Mouse (Mus musculus): ENCODE measurements around the gene Pdik1l.
A peak's percentile ranks its signal among the peaks of the same experiment; 100 is the strongest.

Gene Pdik1l

DNA sequence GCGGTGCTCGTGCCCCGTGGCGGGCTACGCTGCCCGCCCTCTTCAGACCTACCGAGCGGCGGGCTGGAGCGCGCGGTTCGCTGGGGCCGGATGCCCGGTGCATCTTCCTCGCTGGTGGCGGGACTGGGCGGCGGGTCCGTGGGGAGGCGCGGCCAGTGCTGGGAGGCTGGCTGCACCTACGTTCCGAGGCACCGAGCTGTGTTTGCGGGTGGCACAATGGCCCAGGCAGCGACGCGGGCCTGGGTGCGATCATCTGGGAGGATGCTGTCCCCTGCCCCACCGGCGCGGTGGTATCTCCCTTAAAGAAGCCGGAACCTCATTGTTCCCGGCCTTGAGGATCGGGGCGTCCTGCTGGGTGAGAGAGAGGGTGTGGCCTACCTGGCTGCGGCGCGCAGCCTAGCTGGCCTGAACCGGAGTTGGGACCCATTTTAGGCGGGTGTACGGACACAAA lies at the start of gene Pdik1l:
TSS of gene Pdik1l (minus strand) at position 321 of the 451 bp plus-strand sequence.
- DNase-seq (ENCODE audit: low spot score): peak; percentile 55

DNA sequence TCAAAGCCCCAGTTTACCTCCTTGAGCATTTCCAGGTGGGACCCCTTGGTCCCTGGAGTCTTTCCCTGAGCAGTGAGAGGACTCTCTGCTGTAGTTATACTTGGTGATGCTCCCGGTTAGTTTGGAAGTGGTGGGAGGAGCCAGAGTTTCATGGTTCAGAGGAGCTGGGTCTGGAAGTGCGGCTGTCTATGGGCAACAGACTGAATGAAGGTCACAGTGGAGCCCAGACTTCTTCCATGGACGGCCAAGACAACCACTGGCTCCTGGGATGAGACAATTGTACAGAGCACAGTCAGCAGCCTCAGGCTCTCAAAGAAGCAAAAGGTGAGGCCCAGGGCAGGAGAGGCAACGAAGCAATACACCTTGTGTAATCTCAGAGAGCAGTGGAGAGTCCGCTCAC lies 42.6 kb upstream of the Pdik1l start:
- no peak for DNase-seq (ENCODE audit: low spot score)

DNA sequence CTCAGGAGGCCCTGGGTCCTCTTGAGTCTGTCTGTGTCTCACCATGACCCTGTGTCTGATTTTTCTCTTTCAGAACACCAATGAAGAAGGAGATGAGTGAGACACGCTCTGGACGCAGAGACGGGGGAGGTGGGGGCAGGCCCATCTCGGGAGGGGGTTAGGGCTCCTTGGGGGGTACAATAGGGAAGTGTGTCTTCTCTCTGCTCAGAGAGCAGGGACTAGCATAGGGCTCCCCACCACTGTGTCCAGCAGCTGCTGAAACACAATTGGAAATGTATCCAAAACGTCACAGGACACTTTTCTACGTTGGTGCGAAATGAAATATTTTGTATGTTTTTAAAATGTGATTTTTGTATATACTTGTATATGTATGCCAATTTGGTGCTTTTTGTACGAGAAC lies 41.1 kb upstream of the Pdik1l start:
- no peak for DNase-seq (ENCODE audit: low spot score)

DNA sequence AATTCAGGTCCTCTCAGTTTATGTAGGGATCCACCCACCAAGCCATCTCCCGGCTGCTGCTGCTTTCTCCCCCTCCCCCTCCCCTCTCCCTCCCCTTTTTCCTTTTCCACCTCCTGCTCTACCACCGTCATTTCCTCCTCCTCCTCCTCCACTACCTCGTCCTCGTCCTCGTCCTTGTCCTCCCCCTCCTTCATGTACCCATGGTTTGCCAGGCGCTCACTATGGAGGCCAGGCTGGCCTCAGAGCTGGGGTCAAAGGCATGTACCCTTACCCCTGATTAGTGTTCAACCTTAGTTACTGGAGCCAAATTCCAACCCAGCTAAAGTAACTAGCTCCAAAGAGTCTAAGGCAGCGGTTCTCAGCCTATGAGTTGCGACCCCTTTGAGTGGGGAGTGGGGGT lies 40.5 kb upstream of the Pdik1l start:
- DNase-seq (ENCODE audit: low spot score): no peak

DNA sequence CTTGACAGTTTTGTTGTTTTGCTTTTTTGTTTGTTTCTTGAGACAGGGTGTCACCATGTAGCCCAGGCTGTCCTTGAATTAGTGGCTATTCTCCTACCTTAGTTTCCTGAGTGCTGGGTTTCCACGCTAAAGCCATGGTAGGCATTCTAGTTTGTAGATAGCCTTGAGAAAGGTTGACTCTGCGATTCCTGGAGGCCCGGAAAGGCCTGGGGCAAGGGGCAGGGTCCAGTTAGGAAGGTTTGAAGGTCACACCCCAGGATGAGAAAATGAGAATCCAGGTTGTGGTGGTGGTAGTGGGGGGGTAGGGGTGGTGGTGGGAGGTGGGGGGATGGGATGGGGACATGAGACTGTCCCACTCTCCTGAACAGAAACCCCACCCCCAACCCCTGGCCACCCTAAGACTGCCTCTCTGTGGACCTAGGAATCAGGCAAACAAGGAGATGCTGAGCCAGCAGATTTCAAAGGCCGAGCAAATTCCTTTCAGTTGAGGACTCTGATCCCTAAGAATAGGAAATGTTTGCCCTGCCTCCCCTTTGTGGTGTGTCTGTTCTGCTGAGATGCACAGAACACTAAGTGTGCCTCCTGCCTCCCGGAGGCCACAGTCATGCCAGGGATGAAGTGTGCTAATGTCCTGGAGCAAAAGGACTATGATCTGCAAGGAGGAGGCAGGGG lies 39.3 kb upstream of the Pdik1l start:
- no peak for DNase-seq (ENCODE audit: low spot score)

DNA sequence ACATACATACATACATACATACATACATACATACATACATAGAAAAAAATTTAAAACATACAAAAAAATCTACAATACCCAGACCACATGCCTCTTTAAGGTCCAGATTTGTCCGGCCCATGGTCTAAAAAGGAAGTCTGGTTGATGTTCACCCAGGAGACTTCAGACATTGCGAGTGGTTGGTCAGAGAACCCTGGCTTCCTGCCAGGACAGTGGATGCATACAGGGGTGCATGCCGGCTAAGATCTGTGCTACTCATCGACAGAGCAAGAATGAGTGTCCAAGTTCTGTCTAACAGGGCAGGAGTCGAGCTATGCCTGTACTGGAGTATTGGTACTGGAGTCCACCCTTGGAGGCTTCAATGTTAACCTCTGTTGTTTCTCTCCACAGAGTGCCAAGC lies 37.0 kb upstream of the Pdik1l start:
- no peak for DNase-seq (ENCODE audit: low spot score)

DNA sequence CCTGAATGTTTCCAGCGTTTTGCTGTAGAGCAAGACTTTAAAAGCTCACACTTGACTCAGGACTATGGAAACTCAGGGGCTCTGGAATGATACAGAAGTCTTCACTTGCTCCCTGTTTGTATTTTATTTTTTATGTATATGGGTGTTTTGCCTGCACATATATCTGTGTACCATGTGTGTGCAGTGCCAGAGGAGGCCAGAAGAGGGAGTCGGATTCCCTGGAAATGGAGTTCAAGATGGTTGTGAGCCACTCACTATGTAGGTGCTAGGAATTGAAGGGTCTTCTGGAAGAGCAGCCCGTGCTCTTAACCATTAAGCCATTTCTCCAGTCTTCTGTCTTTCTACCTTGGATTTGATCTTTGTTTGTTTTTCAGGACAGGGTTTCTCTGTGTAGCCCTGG lies 33.8 kb upstream of the Pdik1l start:
- DNase-seq (ENCODE audit: low spot score): no peak

DNA sequence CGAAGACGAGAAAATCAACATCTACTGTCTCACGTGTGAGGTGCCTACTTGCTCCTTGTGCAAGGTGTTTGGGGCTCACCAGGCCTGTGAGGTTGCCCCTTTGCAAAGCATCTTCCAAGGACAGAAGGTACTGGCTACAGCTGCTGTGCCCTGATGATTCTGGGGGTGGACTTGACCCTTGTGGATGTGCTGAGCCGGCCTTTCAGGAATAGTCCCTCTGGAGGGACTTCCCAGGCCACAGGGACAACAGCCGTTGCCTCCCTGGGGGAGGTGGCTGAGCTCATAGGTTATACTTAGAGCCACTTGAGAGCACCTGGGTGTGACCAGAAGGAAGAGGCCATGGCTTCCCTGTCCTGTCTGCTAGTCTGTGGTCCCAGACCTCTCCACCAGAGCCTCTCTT lies 32.0 kb upstream of the Pdik1l start:
- DNase-seq (ENCODE audit: low spot score): no peak

DNA sequence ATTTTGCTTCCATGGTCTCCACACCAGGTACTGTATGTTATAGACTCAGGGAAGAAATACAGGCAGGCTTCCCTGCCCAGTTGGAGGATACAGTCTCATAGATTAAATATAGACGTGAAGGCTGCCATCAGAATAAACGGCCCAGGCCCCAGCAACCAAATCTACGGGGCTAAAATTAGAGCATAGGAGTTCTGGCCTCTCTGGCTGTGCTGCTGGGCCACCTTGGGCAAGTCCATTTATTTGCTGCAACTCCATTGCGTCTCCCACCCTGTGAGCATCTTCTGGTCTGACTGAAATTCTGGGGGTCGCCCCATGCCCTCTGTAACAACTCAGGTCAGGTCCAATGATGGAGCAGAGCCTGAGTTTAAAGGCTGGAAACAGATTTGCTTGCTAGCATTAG lies 31.4 kb upstream of the Pdik1l start:
- no peak for DNase-seq (ENCODE audit: low spot score)

DNA sequence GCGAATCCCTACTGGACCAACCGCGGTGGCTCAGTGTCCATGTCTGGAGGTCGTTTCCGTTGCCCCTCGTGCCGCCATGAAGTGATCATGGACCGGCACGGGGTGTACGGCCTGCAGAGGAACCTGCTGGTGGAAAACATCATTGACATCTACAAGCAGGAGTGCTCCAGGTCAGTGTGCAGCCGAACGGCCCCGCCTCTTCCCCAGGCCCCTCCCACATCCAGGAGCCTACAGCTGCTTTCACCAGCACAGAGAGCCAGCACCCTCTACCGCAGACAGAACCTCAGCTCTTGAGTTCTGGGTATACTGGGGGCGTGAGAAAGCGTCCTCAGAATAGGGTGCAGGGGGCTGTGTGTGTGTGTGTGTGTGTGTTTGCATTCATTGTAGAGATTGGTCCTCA lies 28.7 kb upstream of the Pdik1l start:
- no peak for DNase-seq (ENCODE audit: low spot score)

DNA sequence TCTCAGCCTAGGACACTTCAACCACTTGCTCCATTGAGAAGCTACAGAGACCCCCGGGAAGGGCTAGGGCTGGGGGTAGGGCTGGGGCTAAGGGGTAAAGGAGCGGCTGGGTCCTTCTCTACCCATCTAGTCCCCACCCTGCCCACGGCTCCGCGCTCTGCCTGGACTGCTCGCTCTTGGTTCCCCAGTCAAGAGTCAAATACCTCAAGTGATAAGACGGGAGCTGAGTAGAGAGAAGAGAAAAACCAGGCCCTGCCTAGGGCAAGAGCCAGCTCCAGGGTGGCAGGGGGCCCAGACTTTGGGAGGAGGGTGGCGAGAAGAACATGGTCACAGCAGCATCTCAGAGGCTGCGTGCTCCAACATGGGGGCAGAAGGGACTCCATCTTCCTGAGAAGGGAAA lies 27.8 kb upstream of the Pdik1l start:
- DNase-seq (ENCODE audit: low spot score): no peak

DNA sequence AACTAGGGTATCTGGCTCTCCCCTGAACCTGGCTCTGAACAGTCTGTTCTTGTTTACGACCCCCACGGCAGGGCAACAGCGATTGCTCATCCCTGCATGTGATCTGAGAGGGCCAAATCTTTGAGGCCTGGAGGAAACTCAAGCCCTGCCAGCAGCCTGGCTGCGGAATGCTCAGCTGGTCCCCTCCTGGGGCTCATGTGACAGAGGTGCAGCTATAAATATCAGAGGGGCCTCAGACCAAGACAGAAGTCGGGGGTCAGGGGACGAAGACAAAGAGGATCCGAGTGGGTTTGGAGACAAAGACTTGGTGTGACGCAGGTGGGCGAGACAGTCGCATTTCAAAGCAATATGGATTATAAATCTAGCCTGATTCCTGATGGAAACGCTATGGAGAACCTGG lies 27.2 kb upstream of the Pdik1l start, which contains the start of gene Trim63:
TSS of gene Trim63 (plus strand) at position 245 of the 400 bp plus-strand sequence.
- no peak for DNase-seq (ENCODE audit: low spot score)

DNA sequence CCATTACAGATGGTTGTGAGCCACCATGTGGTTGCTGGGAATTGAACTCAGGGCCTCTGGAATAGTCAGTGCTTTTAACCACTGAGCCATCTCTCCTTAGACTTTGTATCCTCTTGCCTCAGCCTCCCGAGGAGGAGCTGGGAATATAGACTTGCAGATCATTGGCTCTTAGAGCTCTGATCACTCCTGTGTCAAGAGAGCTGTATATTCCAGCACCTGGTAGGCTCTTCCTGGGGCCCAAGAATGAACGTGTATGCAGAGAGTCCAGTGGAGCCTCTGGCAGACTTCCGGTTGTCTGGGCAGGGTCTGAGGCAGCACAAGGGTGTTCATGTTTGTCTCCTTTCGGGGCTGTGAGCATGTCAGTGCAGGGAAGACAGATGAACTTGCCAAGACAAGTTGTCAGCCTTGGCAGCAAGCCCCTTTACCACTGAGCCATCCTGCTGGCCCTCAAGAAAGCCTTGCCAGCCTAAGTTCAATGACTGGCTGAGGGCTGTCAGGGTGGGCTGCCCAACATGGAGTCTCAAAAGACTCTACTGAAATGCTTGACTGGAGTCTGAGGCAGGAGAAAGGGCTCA lies 26.5 kb upstream of the Pdik1l start:
- no peak for DNase-seq (ENCODE audit: low spot score)

DNA sequence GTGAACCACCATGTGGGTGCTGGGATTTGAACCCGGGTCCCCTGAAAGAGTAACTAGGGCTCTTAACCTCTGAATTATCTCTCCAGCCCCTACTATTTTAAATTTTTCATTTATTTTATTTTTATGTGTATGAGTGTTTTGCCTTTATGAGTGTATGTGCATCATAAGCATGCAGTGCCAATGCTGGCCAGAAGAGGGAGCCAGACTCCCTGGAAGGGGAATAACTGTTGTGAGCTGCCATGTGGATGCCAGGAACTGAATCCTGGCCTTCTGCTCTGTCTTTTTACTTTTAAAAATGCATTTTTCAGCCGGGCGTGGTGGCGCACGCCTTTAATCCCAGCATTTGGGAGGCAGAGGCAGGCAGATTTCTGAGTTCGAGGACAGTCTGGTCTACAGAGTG lies 25.2 kb upstream of the Pdik1l start:
- DNase-seq (ENCODE audit: low spot score): no peak

DNA sequence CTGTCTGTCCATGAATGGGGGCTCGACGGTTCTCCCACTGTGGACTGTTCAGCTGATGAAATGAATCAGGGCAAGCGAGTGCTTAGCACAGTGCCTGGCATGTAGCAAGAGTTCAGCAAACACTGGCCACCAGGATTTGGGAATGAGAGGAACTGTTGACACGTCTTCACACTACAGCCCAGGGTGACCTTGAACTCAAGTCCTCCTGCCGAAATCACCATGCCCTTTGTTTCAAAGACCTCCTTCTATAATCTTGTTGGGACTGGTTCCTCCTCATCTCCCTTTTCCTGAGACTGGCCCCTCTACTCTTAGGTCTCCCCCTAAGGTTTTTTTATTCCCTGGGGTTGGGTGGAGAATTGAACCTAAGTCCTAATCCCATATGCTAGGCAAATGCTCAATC lies 24.6 kb upstream of the Pdik1l start:
- no peak for DNase-seq (ENCODE audit: low spot score)

DNA sequence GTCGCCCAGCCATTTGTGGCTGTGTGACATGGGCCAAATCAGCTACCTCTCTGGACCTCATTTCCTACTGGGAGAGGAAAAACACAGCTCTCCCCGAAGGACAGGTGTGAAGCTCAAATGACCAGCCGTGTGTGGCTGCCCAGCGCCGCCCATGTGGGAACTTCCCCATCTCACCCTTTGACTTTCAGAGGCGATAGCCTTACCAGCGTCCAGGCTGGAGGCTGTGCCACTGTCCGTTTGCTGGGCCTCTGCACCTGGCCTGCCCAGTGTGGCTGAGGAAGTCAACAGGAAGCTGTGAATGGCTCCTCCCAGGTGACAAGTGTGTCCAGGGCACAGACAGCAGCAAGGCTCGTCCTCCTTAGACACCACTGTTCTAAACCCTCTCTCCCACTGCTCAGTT lies 24.1 kb upstream of the Pdik1l start:
- no peak for DNase-seq (ENCODE audit: low spot score)

DNA sequence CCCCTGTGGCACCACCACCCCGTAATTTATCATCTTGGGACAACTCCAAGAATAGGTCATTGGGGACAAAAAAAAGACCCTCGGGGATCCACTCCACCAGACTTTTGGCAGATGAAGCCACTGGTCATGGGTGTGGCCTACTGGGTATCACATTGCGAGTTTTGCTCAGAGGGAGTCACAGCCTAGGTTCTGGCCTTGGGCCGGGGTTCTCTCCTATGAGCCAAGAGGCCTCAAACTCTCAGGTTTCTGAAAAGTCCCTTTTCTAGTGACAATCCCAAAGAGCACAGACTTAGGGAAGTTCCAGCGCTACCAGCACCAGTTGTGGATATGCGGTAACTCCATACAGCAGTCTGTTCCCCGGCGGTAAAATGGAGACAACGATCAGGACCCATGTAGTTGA lies 23.0 kb upstream of the Pdik1l start:
- DNase-seq (ENCODE audit: low spot score): no peak

DNA sequence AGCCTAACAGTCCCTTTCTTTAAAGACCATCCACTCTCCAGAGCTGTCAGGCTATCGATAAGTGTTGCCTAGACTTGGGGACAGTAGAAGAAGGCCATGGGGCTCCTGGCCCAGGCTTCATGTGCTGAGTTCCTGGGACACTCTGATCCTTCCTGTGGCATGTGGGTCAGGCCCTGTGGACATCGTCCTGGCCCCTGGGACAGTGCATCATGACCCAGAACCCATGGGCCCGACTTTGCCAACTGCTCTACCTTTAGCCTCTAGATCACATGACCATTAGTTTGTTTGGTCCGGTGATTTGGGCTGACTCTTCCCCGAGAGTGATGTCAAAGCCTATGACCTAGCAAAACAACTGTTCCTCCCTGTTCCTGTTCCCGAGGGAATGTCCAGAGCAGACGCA lies 22.4 kb upstream of the Pdik1l start:
- DNase-seq (ENCODE audit: low spot score): no peak

DNA sequence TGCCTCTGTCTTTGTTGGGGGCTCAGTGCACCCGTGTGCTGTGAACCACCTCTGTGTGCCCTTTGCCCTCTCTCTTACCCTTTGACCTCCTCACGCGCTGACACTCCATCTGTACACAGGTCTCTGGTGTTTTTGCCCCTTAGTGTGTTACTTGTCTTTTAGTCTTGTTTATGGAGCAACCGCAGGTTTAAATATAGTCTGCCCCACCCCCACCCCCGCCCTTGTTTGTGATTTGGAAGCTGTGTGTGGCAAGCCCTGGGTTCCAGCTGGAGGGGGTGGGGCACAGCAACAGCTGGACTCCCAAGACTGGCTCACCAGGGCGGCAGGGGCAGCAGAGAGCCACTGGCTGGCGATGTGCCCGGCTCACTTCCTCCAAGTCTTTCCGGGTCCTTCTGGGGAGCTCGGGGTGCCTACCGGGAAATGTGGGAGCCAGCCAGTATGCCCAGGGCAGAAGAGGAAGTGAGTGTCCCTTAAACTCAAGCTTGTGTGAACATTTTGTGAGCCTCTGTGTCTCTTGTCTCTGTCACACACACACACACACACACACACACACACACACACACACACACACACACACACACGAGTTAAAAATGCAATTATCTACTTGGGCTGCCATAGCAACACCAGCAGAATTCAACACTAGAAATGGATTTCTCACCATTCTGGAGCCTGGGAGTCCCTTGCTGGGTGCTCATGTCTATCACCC lies 19.8 kb upstream of the Pdik1l start:
- DNase-seq (ENCODE audit: low spot score): peak; percentile 50

DNA sequence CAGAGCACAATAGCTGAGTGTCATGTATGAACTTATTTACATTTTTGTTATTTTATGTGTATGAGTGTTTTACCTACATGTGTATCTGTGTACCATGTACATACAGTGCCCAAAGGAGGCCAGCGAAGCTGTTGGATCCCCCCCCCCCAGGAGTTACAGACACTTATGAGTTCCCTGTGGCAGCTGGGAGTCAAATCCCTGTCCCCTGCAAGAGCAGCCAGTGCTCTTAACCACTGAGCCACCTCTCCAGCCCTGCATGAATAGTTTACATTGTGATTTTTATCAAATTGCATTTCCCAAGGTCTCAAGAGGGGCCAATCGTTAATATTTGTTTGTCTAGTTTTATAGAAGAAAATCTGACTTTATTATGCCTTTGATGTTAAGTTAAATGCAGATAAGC lies 19.3 kb upstream of the Pdik1l start:
- no peak for DNase-seq (ENCODE audit: low spot score)

DNA sequence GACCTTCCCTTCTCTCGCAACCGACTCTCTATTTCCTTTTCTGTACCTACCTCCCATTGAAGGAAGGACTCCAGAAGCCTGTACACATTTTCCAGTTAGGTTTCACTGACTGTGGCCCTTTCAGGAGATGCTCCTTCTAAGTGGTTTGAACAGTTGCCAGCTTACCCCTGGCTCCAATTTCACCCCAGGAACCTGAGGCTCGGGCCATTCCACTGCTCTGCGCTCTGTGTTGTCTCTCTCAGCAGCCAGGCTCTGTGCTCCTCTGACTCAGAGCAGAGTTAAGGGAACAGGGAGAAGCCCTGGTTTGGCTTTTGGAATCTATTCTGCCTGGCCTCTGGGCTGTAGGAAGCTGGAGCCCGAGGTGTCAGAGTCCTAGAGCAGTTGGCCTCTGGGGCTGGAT lies 14.4 kb upstream of the Pdik1l start:
- DNase-seq (ENCODE audit: low spot score): no peak

DNA sequence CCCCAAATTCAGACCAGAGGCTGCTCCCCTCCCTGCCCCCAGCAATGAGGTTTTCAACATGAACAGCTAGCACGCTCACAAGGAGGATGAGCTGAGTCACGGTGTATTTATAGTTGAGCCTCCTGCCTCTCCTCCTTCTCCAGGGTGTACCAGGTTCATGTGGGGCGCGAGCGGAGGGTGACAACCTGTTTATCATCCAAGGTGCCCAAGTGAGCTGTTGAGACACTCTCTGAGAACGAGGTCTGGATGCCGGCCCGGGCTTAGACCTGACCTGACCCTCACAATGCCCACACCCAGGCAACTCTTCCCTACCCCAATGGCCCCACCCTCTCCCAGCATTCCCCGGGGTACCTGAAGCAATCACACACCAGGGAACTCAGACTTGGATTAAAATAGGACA lies 12.6 kb upstream of the Pdik1l start:
- no peak for DNase-seq (ENCODE audit: low spot score)

DNA sequence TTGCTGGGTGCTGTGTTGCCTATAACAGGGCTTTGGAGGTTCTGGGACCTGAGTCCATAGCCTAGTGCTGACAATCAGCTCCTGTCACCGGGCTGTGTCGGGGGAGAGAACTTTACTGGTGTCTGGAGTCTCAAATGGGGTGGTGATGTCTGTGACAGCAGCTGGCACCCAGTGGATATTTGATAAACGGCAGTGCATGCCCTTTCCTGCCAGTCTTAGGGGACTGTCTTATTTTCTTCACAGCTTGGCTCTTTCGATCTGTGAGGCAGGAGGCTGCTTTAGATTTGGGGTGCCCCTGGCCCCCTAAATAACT lies 11.8 kb upstream of the Pdik1l start:
- DNase-seq (ENCODE audit: low spot score): no peak

All from urinary bladder, postnatal 25 days (tissue).